Mouse (Mus musculus) kidney, adult 2 months (tissue): Measurements from ENCODE around the gene Gabpb2.

ENCODE experiments used
- CTCF ChIP-seq: fragments of 200-500 bp; conservative IDR thresholded peaks from 2 replicates; pipeline ENCODE4 v1.5.1; 2011; ENCODE audit warnings: low read depth, mild to moderate bottlenecking, control low read depth, low read length, moderate library complexity, mixed read lengths; ENCODE audit not compliant: insufficient read depth, insufficient read length
- POLR2A ChIP-seq: fragments of 200-500 bp; IDR thresholded peaks from one replicate; pipeline ENCODE4 v1.6.1; 2011; ENCODE audit warnings: low read depth, low read length, control low read depth

GRCm38 (mm10) chr3:95159511-95159986 is 58.2 kb downstream of the Gabpb2 start:
- no peak for TF ChIP-seq POLR2A
- no peak for TF ChIP-seq CTCF
